Mouse (Mus musculus): ENCODE data around the gene Aldh8a1.

DNA sequence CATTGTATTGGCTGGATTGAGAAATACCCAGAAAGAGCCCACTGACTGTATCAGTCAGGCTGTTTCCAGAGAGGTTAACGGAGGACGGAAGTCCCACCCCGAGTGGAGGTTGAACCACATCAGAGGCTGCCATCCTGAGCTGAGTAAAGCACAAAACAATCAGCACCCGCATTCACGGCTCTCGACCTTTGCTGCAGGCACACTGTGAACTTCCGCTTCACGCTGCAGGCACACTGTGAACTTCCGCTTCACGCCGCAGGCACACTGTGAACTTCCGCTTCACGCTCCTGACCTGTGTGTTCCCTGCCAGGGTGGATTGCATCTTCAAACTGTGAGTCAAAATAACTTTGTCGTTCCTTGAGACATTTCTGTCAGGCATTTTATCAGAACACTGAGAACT lies 42.1 kb downstream of the Aldh8a1 start:
- TF ChIP-seq CTCF (IDR thresholded peaks at IDR 0.05; ENCODE audit: low read depth) (no peak), EP300 (IDR thresholded peaks at IDR 0.05; ENCODE audit: low read depth) (peak; percentile 82; the same call in 1 of the 2 replicates)
